Mouse (Mus musculus): ENCODE measurements around the gene Pfdn2.
"Not testable (repeated sequence)": the region's sequence is repeated elsewhere in the genome, so short reads cannot be mapped to it uniquely, and the experiment has no call there.

Gene Pfdn2

DNA sequence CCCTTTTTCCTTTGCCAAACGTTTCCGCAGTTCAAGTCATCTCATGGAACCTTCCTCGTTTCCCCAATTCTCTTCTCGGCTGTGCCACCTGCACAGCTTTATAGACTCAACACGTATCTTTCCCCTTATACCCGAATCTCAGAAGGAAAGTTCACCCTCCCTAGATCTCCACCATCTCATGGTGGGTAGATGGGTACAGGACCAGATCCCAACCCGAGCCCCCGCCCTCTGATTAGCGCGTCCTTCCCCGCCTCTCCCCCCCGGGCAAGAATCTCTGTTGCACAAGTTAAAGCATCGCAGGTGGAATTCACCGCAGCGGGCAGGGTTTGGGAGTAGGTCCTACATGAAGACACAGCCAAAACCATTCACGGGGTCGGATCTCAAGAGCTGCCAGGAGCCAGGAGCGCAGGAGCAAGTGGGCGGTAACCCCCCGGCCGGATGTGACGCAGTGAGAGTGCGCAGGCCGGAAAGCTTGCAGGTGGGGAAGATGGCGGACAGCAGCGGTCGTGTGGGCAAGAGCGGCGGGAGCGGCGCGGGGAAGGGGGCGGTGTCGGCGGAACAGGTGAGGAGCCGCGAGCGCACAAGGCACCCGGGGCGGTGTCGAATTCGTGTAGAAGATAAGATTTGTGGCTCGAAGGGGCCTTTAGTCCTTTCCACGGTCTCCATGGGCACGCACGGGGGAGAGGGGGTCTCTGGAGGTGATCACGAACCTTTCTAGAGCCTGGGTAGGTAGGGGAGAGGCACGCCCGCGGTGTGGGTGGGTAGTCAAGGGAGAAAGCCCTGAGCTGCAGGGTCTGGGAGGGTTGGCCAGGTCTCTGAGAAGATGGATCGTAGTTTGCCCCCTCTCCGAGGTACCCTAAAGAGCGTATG is at the start of gene Pfdn2, which contains the start of gene Nit1:
Pfdn2 (plus strand) TSS at position 446 of the 870 bp plus-strand sequence.
Nit1 (minus strand) TSS at position 422 of the 870 bp plus-strand sequence.
- peak; percentile 86 to 87 for DNase-seq (ENCODE audit: low spot score in 2 of 2)

DNA sequence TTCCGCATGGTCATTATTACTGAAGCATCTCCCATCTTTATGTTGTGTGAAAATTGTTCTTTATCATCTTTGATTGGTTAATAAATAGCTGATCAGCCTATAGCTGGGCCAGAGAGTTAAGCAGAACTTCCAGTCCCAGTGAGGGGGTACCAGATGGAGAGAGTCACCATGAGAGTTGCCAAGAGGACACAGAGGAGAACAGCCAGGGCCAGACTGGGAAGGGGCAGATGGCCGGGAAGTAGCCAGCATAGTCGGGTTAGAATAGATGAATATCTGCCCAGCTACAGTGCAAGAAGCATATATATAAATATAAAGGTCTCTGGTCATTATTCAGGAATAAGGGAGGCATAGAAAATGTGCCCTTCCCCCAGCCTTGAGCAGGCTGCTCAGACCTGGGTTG is 47.2 kb upstream of the Pfdn2 start:
- DNase-seq (ENCODE audit: low spot score in 2 of 2): no peak

DNA sequence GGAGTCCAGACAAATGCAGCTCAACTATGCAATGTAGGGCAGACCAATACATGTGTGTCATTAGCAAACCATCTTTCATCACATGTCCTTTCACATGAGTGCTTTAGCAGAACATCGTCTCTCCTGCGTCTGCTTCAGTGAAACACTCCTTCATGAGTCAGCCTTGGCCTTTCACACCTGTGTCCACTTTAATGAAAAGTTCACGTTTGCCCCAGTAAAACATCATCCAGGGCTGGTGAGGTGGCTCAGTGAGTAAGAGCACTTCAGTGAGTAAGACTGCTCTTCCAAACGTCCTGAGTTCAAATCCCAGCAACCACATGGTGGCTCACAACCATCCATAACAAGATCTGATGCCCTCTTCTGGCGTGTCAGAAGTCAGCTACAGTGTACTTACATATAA is 39.3 kb upstream of the Pfdn2 start:
- not testable (repeated sequence) for DNase-seq (ENCODE audit: low spot score in 2 of 2)

DNA sequence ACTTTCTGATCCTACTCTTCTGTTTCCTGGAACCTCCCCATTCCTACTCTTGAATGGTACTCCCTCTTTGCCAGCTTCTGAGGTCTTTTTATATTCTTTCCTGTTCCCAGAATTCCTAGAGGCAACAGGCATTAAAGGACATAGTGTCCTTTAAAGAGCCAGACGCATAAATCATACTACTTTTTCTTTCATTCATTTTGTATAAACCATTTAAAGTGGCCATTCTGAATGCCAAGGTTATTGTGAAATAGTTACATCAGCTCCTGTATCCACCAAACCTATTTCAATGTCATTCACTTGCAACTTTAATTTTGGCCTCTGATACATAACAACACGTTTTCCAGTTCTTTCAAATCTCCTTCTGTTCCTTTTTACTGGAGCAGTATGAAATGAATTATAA is 36.1 kb upstream of the Pfdn2 start:
- no peak for DNase-seq (ENCODE audit: low spot score in 2 of 2)

DNA sequence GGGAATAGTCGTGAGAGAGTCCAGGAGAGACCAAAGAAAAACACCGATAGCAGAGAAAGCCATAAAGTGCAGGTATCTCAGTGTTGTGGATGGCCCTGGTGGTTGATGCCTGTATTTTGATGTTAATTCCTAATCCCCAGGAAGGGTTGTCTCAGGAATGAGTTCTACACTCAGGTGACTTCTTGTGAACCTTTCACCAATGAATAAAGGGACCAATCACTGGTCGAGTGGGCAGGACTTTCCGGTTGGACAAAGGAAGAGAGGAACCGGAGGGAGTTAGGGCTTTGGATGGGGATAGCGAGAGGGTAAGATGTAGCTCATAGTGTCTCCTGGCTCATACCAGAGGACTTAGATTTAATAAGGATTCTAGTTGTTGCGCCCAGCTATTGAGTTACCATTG is 25.7 kb upstream of the Pfdn2 start:
- DNase-seq (ENCODE audit: low spot score in 2 of 2): no peak

DNA sequence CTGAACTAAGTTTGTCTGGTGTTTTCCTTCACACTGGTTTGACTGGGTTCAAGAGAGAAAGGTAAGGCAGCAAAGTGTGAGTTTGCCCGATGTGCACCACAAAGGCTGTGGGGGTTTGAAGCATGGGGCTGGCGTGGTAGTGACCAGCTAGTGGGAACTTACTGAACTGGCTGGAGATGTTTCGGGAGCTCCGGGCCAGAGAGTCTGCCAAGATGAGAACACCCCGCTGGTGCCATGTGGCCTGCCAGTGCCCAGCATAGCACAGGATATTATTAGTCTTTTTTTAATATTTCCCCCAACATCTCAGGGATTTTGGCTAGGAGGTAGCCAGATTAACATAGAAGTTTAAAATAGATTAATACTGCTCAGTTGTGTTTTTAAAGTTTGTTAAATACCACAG is 25.3 kb upstream of the Pfdn2 start:
- no peak for DNase-seq (ENCODE audit: low spot score in 2 of 2)

DNA sequence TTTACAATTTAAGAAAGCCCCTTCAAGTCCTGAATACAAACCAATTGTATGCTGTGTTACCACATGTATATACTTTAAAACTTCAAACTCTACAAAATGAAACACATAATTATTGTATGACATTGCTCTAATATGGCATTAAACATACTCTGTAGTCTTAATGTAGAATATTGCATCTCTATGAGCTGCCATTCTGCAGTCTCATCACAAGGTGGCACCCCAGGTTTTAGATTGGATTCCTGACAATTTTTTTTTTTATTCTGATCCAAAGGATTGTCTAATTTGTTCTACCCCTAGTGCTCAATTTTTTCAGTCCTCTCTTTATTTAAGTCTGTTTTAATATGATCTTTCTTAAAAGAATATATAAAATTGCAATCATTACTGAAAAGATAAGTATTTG is 24.1 kb upstream of the Pfdn2 start:
- DNase-seq (ENCODE audit: low spot score in 2 of 2): no peak

DNA sequence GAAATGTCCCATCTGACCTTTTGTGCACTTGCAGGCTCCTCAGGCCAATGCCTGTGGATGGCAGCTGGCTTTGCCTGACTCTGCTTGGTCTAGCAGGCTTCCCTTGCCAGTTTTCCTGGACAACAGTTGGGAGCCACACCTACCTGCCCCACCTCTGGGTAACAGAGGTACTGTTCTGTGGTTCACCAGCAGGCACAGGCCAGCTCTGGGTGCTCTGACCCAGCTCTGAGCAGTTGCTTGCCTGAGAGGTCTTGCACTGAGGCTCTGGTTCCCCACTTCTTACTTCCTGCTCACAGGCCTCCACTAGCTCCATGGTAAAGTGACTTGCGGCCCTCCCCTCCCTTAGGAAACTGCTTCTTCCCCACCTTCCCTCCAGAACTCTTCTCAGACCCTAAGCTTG is 23.5 kb upstream of the Pfdn2 start:
- DNase-seq (ENCODE audit: low spot score in 2 of 2): no peak

DNA sequence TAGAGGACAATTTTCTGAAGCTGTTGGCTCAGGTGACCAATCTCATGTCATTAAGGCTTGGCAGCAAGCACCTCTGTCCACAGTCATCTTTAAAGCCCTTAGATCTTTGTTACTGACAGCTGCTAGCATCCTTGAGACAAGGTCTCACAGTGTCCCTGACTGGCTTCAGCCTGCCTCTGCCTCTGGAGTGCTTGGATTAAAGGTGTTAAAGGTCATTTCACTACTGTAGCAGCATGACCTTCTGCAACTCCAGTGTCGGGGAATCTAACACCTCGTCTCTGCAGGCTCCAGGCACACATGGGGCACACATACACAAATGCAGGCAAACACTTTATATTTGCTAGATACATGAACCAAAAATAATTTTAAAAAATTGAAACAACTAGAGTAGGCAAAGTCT is 19.9 kb upstream of the Pfdn2 start:
- no peak for DNase-seq (ENCODE audit: low spot score in 2 of 2)

DNA sequence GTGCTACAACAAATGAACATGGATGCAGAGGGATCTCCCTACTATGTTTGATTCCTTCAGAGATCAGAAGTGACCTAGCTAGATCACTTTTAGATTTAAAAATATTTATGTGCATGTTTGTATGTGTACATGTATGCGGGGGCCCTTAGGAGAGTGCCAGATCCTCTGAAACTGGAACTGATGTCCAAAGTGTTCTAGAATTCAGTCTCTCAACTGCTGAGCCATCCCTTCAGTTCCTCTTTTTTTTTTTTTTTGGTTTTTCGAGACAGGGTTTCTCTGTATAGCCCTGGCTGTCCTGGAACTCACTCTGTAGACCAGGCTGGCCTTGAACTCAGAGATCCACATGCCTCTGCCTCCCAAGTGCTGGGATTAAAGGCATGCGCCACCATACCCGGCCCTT is 18.9 kb upstream of the Pfdn2 start:
- not testable (repeated sequence) for DNase-seq (ENCODE audit: low spot score in 2 of 2)

DNA sequence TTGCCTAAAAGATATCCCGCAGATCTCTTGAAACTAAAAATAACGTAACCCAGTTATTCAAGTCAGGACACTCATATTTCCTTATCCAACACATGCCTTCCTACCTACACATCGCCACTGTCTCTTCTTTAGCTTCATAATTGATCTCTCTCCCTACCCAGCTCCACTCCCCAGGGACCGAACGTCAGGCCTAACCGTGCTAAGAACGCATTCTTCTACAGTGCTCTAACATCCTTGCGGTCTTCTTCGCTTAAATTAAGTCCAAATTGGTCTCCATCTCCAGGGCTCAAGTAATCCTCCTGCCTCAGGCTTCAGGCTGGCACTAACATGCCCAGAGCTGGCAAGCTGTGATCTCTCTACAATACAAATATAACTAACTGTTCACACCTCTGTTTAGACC is 17.2 kb upstream of the Pfdn2 start:
- DNase-seq (ENCODE audit: low spot score in 2 of 2): no peak

DNA sequence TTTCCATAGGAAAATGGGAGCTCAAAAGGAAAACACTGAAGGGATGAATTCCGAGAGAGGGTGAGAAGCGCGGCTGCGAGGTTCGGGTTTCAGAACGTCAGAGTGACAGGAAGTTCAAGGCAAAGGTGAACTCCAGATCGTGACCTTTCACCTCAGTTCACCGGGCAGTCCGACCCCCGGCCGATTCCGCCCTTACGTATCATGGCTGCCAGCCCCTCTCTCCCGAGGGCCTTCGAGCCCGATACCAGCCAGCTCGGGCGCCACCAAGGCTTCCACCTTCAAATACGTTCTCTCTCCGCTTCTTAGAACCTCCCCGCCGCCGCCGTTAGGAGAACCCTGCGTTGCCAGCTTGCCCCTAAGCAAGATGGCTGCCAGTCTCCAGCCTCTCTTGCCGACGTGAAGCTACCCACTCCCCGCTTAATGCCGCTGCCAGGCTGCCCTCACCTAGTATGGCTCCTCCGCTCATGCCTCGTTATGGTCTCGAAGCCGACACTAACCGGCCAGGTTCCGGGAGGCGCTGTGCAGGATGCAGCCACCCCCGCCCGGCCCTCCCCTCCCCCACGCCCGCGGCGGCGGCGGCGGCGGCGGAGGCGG is 16.5 kb upstream of the Pfdn2 start, which contains the start of gene Dedd:
Dedd (plus strand) TSS at position 307 of the 594 bp plus-strand sequence.
- DNase-seq (ENCODE audit: low spot score in 2 of 2): peak; percentile 93

DNA sequence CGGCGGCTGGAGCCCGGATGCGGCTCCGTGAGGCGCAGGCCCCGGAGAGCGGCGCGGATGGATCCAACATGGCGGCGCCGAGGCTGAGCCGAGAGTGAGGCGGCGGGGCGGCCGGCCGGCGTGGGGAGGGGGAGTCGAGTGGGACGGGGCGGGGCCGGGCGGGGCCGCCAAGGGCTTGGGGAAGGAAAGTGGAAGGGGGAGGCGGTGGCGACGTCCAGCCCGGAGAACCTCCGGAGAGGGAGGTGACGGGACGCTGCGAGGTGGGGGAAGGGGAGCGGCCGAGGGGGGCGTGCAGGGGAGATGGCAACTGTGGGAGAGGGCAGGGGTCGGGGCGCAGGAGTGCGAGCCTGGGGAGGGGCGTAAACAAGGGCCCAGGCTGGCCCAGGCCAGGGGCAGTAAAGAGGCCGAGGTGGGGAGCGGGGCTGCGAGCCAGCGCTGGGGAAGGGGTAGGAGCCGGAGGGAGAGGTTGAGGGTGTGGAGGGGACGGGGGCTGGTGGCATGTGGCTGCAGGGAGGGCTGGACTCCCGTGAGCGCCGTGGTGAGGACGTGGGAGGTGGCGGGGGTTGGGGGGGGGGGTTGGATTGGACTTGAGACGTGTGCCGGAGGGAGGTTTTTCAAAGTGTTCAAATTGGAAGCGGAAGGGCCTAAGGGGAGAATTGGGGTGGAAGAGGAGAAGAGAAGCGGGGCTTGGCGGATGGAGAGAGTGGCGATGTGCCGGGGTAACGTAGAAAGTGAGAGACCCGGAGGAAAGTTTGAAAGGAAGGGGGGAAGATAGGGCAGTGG is 15.8 kb upstream of the Pfdn2 start:
- DNase-seq (ENCODE audit: low spot score in 2 of 2): no peak

DNA sequence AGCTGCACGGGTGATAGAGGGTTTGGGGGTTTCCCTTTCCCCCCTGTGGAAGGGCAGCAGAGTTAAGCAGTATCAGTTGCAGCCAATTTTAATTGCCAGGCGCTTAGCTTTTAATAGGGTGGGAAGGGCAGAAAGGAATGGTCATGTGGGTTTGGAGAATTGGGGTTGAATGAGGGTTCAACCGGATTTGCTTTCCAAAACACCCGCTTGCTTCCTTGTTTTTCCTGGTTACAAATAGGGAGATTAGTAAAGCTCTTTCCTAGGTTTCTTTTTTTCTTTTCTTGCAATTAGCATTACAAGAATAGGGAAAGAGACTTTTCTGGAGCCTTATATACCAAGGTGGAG is 15.3 kb upstream of the Pfdn2 start:
- no peak for DNase-seq (ENCODE audit: low spot score in 2 of 2)

DNA sequence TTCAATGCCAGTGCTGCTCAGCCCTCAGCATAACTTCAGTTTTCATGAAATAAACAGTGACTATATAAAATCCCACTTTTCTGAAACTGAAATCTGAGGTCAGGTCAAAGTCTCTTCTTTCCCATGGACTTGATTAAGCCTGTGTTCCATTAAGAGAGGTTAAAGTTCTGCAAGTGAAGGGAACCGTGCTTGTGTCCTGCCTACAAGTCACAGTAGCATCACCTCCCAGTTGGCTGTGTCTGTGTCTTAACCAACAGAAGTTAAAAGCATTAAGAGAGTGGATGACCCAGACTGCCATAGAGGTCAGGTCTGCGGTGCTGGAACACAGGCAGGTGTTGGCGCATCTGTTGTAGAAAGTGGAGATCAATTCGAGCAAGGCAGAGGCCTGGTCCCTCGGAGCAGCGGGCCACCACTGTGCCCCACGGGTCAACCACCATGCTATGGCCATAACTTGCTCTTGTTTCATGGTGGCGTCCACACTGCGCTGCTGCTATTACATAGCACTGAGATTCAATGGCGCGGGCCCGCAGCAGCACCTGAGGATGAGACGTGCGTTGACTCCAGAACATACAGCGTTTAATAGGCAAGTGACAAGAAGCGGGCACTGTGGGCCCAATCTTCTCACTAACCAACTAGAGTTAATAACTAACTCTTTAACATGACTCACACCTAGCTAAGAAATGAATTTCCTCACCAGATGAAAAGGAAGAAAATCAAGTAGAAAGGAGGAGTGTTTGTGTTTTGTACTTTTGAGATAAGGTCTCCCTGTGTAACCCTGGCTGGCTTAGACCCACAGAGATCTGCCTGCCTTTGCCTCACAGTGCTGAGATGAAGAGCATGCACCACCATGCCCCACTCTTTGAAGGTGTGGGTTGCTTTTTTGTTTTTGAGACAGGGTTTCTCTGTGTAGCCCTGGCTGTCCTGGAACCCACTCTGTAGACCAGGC is 2.9 kb upstream of the Pfdn2 start:
- DNase-seq (ENCODE audit: low spot score in 2 of 2): no peak

DNA sequence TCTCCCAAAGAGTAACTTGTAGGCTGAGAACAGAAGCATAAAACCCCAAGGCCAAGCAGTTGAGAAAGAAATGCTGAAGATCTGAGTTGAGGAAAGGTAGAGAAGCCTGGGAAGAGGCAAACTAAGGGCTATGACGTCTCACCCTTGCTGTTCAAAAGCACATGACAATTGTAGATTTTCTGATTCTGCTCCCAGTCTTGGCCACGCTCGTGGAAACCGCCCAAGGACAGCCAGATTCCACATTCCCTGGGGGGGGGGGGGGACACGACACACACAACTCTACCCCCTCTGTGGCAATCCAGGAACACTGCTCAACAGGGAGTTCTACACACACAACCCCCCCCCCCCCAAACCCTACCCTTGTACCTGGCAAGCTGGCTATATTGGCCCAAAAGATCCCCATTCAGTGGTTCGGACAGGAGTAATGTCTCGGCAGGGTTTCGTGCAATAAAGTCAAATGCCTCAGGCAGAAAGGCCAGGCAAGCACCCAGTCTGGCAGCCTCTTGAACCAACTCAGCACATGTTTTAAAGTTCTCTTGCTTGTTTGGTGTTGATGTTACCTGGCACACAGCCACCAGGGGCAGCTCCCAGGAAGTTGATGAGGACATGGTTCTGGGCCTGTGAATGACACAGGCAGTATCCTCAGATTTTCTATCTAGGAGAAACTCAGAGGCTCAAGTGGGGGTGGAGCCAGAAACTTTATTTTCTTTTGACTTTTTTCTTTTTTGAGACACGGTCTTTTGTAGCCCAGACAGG is 1.4 kb upstream of the Pfdn2 start:
- DNase-seq (ENCODE audit: low spot score in 2 of 2): no peak

DNA sequence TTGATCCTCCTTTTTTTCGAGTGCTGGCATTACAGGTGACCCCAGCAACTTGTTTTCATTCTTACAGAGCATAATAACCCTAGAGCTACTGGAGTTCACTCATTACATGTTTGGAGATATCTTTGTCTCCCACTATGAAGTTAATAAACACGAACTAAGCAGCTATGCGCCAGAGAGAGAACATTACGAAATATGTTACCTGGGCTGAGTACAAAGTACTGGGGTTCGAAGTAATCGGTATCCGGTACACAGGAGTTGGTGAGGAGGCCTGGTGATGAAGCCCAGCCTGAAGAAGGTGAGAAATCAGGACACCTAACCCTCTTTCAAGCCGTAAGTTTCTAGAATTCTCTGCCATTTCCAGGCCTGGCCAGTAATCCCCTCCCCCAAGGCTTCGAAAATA is 755 bp upstream of the Pfdn2 start:
- no peak for DNase-seq (ENCODE audit: low spot score in 2 of 2)

DNA sequence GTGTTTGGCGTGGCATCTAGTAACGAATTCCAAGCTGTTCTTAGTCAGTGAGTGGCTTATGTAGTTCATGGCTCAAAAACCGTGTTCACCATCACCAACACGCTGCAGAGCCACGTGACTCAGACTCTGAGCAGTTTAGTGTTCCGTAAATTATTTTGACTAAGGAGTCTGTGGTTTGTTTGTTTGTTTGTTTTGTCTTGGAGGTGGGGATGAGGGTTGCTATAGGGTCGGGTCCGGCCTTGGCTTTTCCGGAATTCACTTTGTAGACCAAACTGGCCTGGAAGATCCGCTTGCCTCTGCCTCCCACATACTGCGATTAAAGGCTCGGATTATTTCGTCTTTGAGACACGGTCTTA is 603 bp downstream of the Pfdn2 start:
- no peak for DNase-seq (ENCODE audit: low spot score in 2 of 2)

DNA sequence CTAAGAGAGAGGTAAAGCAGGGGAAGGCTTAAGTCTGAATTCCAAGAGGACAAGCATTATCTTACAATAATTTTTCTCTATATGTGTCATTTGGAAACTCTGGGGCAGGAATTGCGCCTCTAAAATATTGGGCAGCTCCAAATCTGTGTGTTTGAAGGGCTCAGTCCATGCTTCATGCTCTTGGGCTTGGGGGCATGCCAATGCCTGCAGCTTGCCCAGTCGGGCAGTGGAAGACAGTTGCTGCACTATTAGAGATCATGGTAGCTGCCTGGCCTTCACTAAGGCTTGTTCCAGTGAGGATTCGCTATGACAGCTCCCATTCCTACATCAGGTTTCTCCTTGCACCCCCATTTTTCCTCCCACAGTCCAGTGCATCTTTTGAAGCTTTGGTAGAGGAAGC is 3.2 kb downstream of the Pfdn2 start:
- no peak for DNase-seq (ENCODE audit: low spot score in 2 of 2)

DNA sequence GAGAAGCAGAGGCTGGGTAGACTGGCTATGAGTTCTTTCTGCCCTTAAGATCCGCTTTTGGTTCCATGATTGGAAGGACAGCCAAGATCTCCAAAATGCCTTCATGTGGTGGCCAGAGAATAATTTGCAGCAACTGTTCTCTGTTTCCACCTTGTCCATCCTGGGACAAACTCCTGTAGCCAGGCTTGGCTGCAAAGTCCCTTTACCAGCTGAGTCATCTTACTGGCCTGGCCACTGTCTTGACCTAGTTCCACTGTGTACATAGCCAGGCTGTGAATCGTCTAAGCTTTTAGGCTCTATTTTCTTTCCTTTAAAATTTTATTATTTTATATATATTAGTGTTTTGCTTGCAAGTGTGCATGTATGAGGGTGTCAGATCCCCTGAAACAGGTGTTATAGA is 3.7 kb downstream of the Pfdn2 start:
- DNase-seq (ENCODE audit: low spot score in 2 of 2): no peak

DNA sequence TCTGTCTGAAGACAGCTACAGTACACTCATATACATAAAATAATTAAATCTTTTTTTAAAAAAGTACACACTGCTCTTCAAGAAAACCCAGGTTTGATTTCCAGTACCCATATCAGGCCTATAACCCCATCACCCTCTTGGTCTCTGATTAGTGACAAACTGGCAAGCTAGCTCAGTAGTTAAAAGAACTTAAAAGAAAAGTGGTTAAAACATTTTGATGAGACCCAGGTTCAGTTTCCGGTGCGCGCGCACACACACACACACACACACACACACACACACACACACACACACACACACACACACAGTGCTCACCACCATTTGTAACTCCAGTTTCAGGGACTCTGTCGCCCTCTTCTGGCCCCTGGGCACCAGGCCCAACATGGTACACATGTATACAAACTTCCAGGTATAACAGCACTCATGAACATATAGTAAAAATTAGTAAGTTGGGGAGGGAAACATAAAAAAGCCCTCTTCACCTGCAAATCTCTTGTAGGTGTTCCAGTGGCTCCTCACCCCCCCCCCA is 10.4 kb downstream of the Pfdn2 start:
- DNase-seq (ENCODE audit: low spot score in 2 of 2): no peak

Measured in right cerebral cortex, postnatal 36 days (tissue).